Mouse (Mus musculus): Measurements from ENCODE around the gene Trio. TPM values are rescaled to one million over a fixed set of nuclear protein-coding genes. Genes with fewer than 3 reads are reported as not detected.

Gene Trio
- polyA plus RNA-seq, 1 experiment from 2014 or later, result 103 TPM

- no peak for TF ChIP-seq CTCF (IDR thresholded peaks at IDR 0.05)
- no peak for DNase-seq (ENCODE audit: low read depth, low spot score)
- no peak for ATAC-seq
- no peaks in the 10 kb centered on the region for H3K27me3 ChIP-seq
- in situ Hi-C loops (cut with MboI; ENCODE audit: low pct_unique_long_range_greater_than_20kb), result no loop called here
- POLR2A ChIA-PET, result no interaction called here
- CTCF ChIA-PET, result interaction anchor here (1.5 kb wide), 1 partner anchor 19 kb away, joined by 3 read pairs; no protein-coding TSS in a partner anchor
Observed at GRCm38 (mm10) chr15:27801177-27801576, 224.5 kb downstream of the Trio start.

GRCm38 (mm10) chr15:27797480-27798155 is 228.0 kb downstream of the Trio start:
- in situ Hi-C loops (cut with MboI; ENCODE audit: low pct_unique_long_range_greater_than_20kb), result no loop called here
- DNase-seq (ENCODE audit: low read depth, low spot score), result no peak
- ChIA-PET CTCF (interaction anchor here (1.0 kb wide), 1 partner anchor 12 kb away, joined by 3 read pairs; no protein-coding TSS in a partner anchor), POLR2A (no interaction called here)
- H3K27me3 ChIP-seq, result no peaks in the 10 kb centered on the region
- TF ChIP-seq CTCF (IDR thresholded peaks at IDR 0.05), result no peak
- no peak for ATAC-seq

- H3K27me3 ChIP-seq, result no peaks in the 10 kb centered on the region
- ATAC-seq (no peak), DNase-seq (ENCODE audit: low read depth, low spot score) (no peak)
- in situ Hi-C loops (cut with MboI; ENCODE audit: low pct_unique_long_range_greater_than_20kb), result no loop called here
- POLR2A ChIA-PET, result no interaction called here
- CTCF ChIA-PET, result interaction anchor here (1.0 kb wide), 1 partner anchor 13 kb away, joined by 3 read pairs; no protein-coding TSS in a partner anchor
- no peak for TF ChIP-seq CTCF (IDR thresholded peaks at IDR 0.05)
Observed at GRCm38 (mm10) chr15:27796868-27797222, 228.8 kb downstream of the Trio start.

GRCm38 (mm10) chr15:27795942-27796867 is 229.4 kb downstream of the Trio start:
- no peaks in the 10 kb centered on the region for H3K27me3 ChIP-seq
- in situ Hi-C loops (cut with MboI; ENCODE audit: low pct_unique_long_range_greater_than_20kb), result no loop called here
- ATAC-seq, result no peak
- ChIA-PET POLR2A (no interaction called here), CTCF (interaction anchor here (1.0 to 1.1 kb wide), 3 partner anchors 13 to 44 kb away, joined by 3 to 5 read pairs (median 3); no protein-coding TSS in a partner anchor)
- no peak for DNase-seq (ENCODE audit: low read depth, low spot score)
- TF ChIP-seq CTCF (IDR thresholded peaks at IDR 0.05), result no peak

- no peak for TF ChIP-seq CTCF (IDR thresholded peaks at IDR 0.05)
- DNase-seq (ENCODE audit: low read depth, low spot score) (no peak), ATAC-seq (no peak)
- in situ Hi-C loops (cut with MboI; ENCODE audit: low pct_unique_long_range_greater_than_20kb), result no loop called here
- ChIA-PET POLR2A (no interaction called here), CTCF (interaction anchor here (0.8 to 2.1 kb wide), 5 partner anchors 9 to 41 kb away, joined by 3 to 5 read pairs (median 3); no protein-coding TSS in a partner anchor)
- no peaks in the 10 kb centered on the region for H3K27me3 ChIP-seq
Observed at GRCm38 (mm10) chr15:27793284-27793683, 232.4 kb downstream of the Trio start.

- in situ Hi-C loops (cut with MboI; ENCODE audit: low pct_unique_long_range_greater_than_20kb), result no loop called here
- TF ChIP-seq CTCF (IDR thresholded peaks at IDR 0.05), result no peak
- ATAC-seq (no peak), DNase-seq (ENCODE audit: low read depth, low spot score) (no peak)
- no peaks in the 10 kb centered on the region for H3K27me3 ChIP-seq
- ChIA-PET POLR2A (interaction anchor here (1.2 kb wide), 1 partner anchor 40 kb away, joined by 3 read pairs; no protein-coding TSS in a partner anchor), CTCF (interaction anchor here (1.0 to 2.1 kb wide), 3 partner anchors 10 to 31 kb away, joined by 3 to 5 read pairs (median 4); no protein-coding TSS in a partner anchor)
Observed at GRCm38 (mm10) chr15:27792473-27792872, 233.2 kb downstream of the Trio start.

- ATAC-seq, result no peak
- in situ Hi-C loops (cut with MboI; ENCODE audit: low pct_unique_long_range_greater_than_20kb), result no loop called here
- POLR2A ChIA-PET, result interaction anchor here (1.2 kb wide), 1 partner anchor 38 kb away, joined by 3 read pairs; no protein-coding TSS in a partner anchor
Observed at GRCm38 (mm10) chr15:27791141-27791540, 234.5 kb downstream of the Trio start.

GRCm38 (mm10) chr15:27790699-27791098 is 234.9 kb downstream of the Trio start:
- H3K27me3 ChIP-seq, result no peaks in the 10 kb centered on the region
- in situ Hi-C loops (cut with MboI; ENCODE audit: low pct_unique_long_range_greater_than_20kb), result no loop called here
- no peak for TF ChIP-seq CTCF (IDR thresholded peaks at IDR 0.05)
- CTCF ChIA-PET, result no interaction called here
- POLR2A ChIA-PET, result no interaction called here
- DNase-seq (ENCODE audit: low read depth, low spot score) (no peak), ATAC-seq (no peak)

More at GRCm38 (mm10) chr15:27791141-27791540, 234.5 kb downstream of the Trio start:
- no peak for TF ChIP-seq CTCF (IDR thresholded peaks at IDR 0.05)
- no peaks in the 10 kb centered on the region for H3K27me3 ChIP-seq
- CTCF ChIA-PET, result interaction anchor here (1.1 to 1.4 kb wide), 2 partner anchors 33 to 39 kb away, joined by 4 read pairs; no protein-coding TSS in a partner anchor
- no peak for DNase-seq (ENCODE audit: low read depth, low spot score)

- H3K27me3 ChIP-seq, result no peaks in the 10 kb centered on the region
- DNase-seq (ENCODE audit: low read depth, low spot score) (no peak), ATAC-seq (no peak)
- in situ Hi-C loops (cut with MboI; ENCODE audit: low pct_unique_long_range_greater_than_20kb), result no loop called here
- ChIA-PET POLR2A (no interaction called here), CTCF (interaction anchor here (1.0 to 8.8 kb wide), 6 partner anchors 8 to 36 kb away, joined by 3 to 78 read pairs (median 4); no protein-coding TSS in a partner anchor)
- no peak for TF ChIP-seq CTCF (IDR thresholded peaks at IDR 0.05)
Observed at GRCm38 (mm10) chr15:27789325-27789724, 236.3 kb downstream of the Trio start.

GRCm38 (mm10) chr15:27788122-27788759 is 237.4 kb downstream of the Trio start:
- TF ChIP-seq CTCF (IDR thresholded peaks at IDR 0.05), result no peak
- DNase-seq (ENCODE audit: low read depth, low spot score), result no peak
- ChIA-PET CTCF (interaction anchor here (1.4 to 8.8 kb wide), 3 partner anchors 16 to 35 kb away, joined by 3 to 78 read pairs (median 8); no protein-coding TSS in a partner anchor), POLR2A (interaction anchor here (1.1 to 1.6 kb wide), 3 partner anchors 11 to 36 kb away, joined by 4 read pairs; no protein-coding TSS in a partner anchor)
- in situ Hi-C loops (cut with MboI; ENCODE audit: low pct_unique_long_range_greater_than_20kb), result no loop called here
- ATAC-seq, result peak; percentile 24
- no peaks in the 10 kb centered on the region for H3K27me3 ChIP-seq
